Mouse (Mus musculus): ENCODE results near the gene Meis2. TPM values are rescaled to one million over a fixed set of nuclear protein-coding genes. Genes with fewer than 3 reads are reported as not detected.

The Meis2 gene
- polyA plus RNA-seq, 2 experiments: 17.9 to 26.2 TPM

DNA sequence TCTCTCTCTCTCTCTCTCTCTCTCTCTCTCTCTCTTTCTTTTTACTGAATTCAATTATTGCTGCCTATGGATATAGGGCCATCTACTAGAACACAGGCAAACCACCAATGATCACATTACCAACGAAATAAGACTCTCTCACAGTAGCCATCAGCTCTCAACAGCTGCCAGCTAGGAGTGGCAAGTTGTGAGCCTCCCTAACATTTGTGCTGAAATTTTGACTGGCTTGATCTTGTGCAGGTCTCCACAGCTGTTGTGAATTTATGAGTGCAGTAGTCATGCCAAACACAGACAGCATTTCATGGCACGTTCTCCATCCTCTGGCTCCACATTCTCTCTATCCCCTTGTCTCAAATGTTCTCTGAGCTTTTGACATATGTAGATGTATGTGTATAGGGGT lies 15.3 kb upstream of the Meis2 start:
- no peak for ATAC-seq (ENCODE audit: low FRiP score, low read depth)
- no peak for TF ChIP-seq POLR2A (IDR thresholded peaks at IDR 0.05; ENCODE audit: borderline replicate concordance, extremely low read depth, insufficient read depth, insufficient read length)
- Histone ChIP-seq H3K27me3 (ENCODE audit: control insufficient read depth, insufficient read depth, low read length) (peaks cover 21% of the 10 kb centered on the region), H3K9ac (ENCODE audit: low read depth, low read length, severe bottlenecking) (no peak overlapping the region), H3K9me3 (ENCODE audit: control insufficient read depth, low read length) (0 out of 2 replicates have a peak, but pooled peaks cover 4% of the 10 kb centered on the region), H3K4me1 (ENCODE audit: control insufficient read depth, insufficient read depth, low read length) (0 out of 2 replicates have a peak, but pooled peaks cover 1% of the 10 kb centered on the region), H3K4me2 (replicated peaks; ENCODE audit: low read depth, low read length, severe bottlenecking) (no peak overlapping the region), H3K4me3 (replicated peaks; ENCODE audit: low read length) (no peak overlapping the region), H3K27ac (replicated peaks; ENCODE audit: low read depth, low read length) (no peak overlapping the region), H3K36me3 (ENCODE audit: control insufficient read depth, insufficient read depth, low read length) (no peaks in the 10 kb centered on the region)
- WGBS: 65% methylated on average over 2 of the region's 2 CpGs
- no peak for DNase-seq (ENCODE audit: low spot score)

DNA sequence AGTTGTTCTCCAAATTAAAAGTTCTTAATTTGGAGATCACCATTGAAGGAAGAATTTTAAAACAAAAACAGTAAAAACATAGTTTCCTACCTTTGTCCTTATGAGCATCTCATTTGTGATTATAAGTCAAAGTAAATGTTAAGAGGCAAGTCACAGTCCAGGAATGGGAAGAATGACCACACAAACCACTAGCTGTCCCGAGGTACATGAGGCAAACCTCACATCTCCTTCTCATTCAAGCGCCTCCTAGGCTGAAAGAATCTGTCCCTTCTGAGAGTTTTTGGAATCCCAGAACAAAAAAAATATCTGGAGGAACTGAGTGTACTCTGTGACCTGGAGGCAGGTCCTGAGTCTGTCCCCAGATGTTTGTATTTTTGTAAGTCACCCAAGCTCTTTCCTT lies 13.2 kb upstream of the Meis2 start:
- ATAC-seq (ENCODE audit: low FRiP score, low read depth) (no peak), DNase-seq (ENCODE audit: low spot score) (no peak)
- TF ChIP-seq POLR2A (IDR thresholded peaks at IDR 0.05; ENCODE audit: borderline replicate concordance, extremely low read depth, insufficient read depth, insufficient read length): no peak
- Histone ChIP-seq H3K4me1 (ENCODE audit: control insufficient read depth, insufficient read depth, low read length) (peaks cover 8% of the 10 kb centered on the region), H3K9me3 (ENCODE audit: control insufficient read depth, low read length) (0 out of 2 replicates have a peak, but pooled peaks cover 4% of the 10 kb centered on the region), H3K4me3 (replicated peaks; ENCODE audit: low read length) (no peak overlapping the region), H3K36me3 (ENCODE audit: control insufficient read depth, insufficient read depth, low read length) (no peaks in the 10 kb centered on the region), H3K27ac (replicated peaks; ENCODE audit: low read depth, low read length) (no peak overlapping the region), H3K27me3 (ENCODE audit: control insufficient read depth, insufficient read depth, low read length) (peaks cover 40% of the 10 kb centered on the region), H3K9ac (ENCODE audit: low read depth, low read length, severe bottlenecking) (no peak overlapping the region), H3K4me2 (replicated peaks; ENCODE audit: low read depth, low read length, severe bottlenecking) (no peak overlapping the region)
- 87% methylated on average over 2 of the region's 2 CpGs for WGBS

DNA sequence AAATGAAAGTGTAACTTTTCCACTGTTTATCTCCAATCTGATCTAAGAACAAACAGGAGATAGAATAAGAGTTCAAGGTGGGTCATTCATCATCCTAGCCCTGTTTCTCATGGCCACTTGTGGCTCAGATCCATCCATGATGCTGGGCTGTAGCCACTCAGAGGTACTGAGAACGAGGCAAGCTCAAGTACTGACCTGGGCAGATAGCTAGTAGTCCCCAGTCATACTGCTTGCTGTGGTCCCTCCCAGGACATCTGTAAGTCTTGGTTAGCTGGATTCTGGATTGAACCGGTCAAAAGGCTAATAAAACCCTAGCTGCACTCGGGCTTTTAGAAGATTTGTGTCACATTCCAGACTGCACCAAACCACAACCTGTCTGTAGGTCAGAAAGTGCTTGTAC lies 12.1 kb upstream of the Meis2 start:
- no peaks in the 10 kb centered on the region for H3K36me3 ChIP-seq (ENCODE audit: control insufficient read depth, insufficient read depth, low read length)
- peaks cover 8% of the 10 kb centered on the region for H3K4me1 ChIP-seq (ENCODE audit: control insufficient read depth, insufficient read depth, low read length)
- H3K27me3 ChIP-seq (ENCODE audit: control insufficient read depth, insufficient read depth, low read length): peaks cover 52% of the 10 kb centered on the region
- DNase-seq (ENCODE audit: low spot score) (no peak), ATAC-seq (ENCODE audit: low FRiP score, low read depth) (no peak)
- H3K4me2 ChIP-seq (replicated peaks; ENCODE audit: low read depth, low read length, severe bottlenecking): no peak overlapping the region
- no peak overlapping the region for H3K9ac ChIP-seq (ENCODE audit: low read depth, low read length, severe bottlenecking)
- no peak for TF ChIP-seq POLR2A (IDR thresholded peaks at IDR 0.05; ENCODE audit: borderline replicate concordance, extremely low read depth, insufficient read depth, insufficient read length)
- H3K9me3 ChIP-seq (ENCODE audit: control insufficient read depth, low read length): 0 out of 2 replicates have a peak, but pooled peaks cover 4% of the 10 kb centered on the region
- WGBS: 31% methylated on average over 3 of the region's 3 CpGs
- H3K4me3 ChIP-seq (replicated peaks; ENCODE audit: low read length): no peak overlapping the region
- H3K27ac ChIP-seq (replicated peaks; ENCODE audit: low read depth, low read length): no peak overlapping the region

DNA sequence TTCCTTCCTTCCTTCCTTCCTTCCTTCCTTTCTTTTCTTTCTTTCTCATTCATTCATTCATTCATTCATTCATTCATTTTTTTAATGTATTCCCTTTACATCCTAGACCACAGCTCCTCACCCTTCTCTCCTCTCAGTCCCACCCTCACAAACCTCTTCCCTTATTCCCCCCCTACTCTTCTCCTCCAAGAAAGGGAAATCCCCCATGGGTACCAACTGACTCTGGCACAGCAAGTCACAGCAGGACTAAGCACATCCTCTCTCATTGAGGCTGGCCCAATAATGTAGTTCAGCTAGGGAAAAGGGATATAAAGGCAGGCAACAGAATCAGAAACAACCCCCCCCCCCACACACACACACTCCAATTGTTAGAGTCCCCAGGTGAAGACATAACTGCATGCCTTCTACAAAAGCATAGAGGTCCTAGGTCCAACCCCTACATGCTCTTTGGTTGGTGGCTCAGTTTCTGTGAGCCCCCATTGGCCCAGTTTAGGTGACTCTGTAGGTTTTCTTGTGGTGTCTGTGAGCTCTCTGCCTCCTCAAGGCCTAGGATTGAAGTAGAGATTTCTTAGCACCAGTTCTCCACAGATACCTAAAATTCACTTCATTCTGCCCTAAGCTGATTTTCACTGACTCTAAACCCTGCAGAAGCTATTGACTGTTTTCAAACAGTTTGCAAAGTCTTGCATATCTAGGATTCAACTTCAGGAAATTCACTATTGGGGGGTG lies 11.3 kb upstream of the Meis2 start:
- Histone ChIP-seq H3K4me1 (ENCODE audit: control insufficient read depth, insufficient read depth, low read length) (peaks cover 8% of the 10 kb centered on the region), H3K27me3 (ENCODE audit: control insufficient read depth, insufficient read depth, low read length) (peaks cover 60% of the 10 kb centered on the region)
- no peak for ATAC-seq (ENCODE audit: low FRiP score, low read depth)

DNA sequence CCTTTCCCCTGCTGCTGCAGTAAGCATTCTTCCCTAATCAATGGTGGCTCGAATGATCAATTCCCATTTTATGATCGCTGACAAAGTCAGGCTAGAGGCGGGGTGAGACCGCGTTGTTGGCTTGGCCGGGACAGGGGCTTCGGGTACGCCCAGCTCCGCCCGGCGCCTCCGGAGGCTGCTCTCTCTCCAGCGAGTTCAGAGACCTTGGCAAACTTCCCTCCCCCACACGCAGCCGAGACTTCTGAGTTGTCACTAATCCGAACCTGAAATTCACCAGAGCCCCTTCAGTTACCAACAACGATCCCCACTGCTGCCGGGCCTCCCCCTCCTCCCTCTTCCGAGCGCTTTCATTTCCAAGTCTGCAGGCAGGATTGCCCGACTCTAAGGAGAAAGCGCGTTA lies 10.3 kb upstream of the Meis2 start:
- H3K4me2 ChIP-seq (replicated peaks; ENCODE audit: low read depth, low read length, severe bottlenecking): peak overlapping the region; percentile 68
- H3K9ac ChIP-seq (ENCODE audit: low read depth, low read length, severe bottlenecking): peak overlapping the region; percentile 31; the same call in 1 of the 2 replicates
- H3K36me3 ChIP-seq (ENCODE audit: control insufficient read depth, insufficient read depth, low read length): no peaks in the 10 kb centered on the region
- no peaks in the 10 kb centered on the region for H3K9me3 ChIP-seq (ENCODE audit: control insufficient read depth, low read length)
- H3K4me1 ChIP-seq (ENCODE audit: control insufficient read depth, insufficient read depth, low read length): peaks cover 8% of the 10 kb centered on the region
- WGBS: 2% methylated on average over 23 of the region's 23 CpGs
- no peak overlapping the region for H3K27ac ChIP-seq (replicated peaks; ENCODE audit: low read depth, low read length)
- DNase-seq (ENCODE audit: low spot score) (peak; percentile 61), ATAC-seq (ENCODE audit: low FRiP score, low read depth) (peak; percentile 38; the same call in 1 of the 2 replicates)
- no peak for TF ChIP-seq POLR2A (IDR thresholded peaks at IDR 0.05; ENCODE audit: borderline replicate concordance, extremely low read depth, insufficient read depth, insufficient read length)
- H3K27me3 ChIP-seq (ENCODE audit: control insufficient read depth, insufficient read depth, low read length): peaks cover 68% of the 10 kb centered on the region
- peak overlapping the region; percentile 43 for H3K4me3 ChIP-seq (replicated peaks; ENCODE audit: low read length)

More for the DNA sequence above, 11.3 kb upstream of the Meis2 start:
- no peak for DNase-seq (ENCODE audit: low spot score)
- H3K36me3 ChIP-seq (ENCODE audit: control insufficient read depth, insufficient read depth, low read length): no peaks in the 10 kb centered on the region
- no peak for TF ChIP-seq POLR2A (IDR thresholded peaks at IDR 0.05; ENCODE audit: borderline replicate concordance, extremely low read depth, insufficient read depth, insufficient read length)
- H3K9me3 ChIP-seq (ENCODE audit: control insufficient read depth, low read length): 0 out of 2 replicates have a peak, but pooled peaks cover 4% of the 10 kb centered on the region
- no peak overlapping the region for H3K4me2 ChIP-seq (replicated peaks; ENCODE audit: low read depth, low read length, severe bottlenecking)
- H3K9ac ChIP-seq (ENCODE audit: low read depth, low read length, severe bottlenecking): no peak overlapping the region
- no peak overlapping the region for H3K4me3 ChIP-seq (replicated peaks; ENCODE audit: low read length)
- no peak overlapping the region for H3K27ac ChIP-seq (replicated peaks; ENCODE audit: low read depth, low read length)
